ENCODE assay signal across 8 mouse cellular contexts in genomic region chr2:139677065-139677762, GRCm38 (mm10). TPM values are rescaled to one million over a fixed set of nuclear protein-coding genes. Genes with fewer than 3 reads are reported as not detected.
DNase-seq lines count a peak whose midpoint lies in the region; ATAC-seq lines count a peak whose summit lies in the region.

No protein-coding gene starts in this region.

- no peaks in the 10 kb centered on the region for H3K36me3 ChIP-seq in embryonic facial prominence, embryonic 11.5 days (replicated peaks; ENCODE audit: control insufficient read depth, insufficient read depth, low read depth, low read length)
- no peaks in the 10 kb centered on the region for H3K36me3 ChIP-seq in intestine, embryonic 16.5 days (ENCODE audit: control insufficient read depth, insufficient read depth, low read length)

- no peaks in the 10 kb centered on the region for H3K4me1 ChIP-seq in embryonic facial prominence, embryonic 11.5 days (ENCODE audit: control insufficient read depth, insufficient read depth, low read length)
- H3K4me1 ChIP-seq in intestine, embryonic 16.5 days (ENCODE audit: control insufficient read depth, insufficient read depth, low read length), result peaks cover 4% of the 10 kb centered on the region; the same call in 1 of the 2 replicates

- peak overlapping the region; percentile 85 for H3K4me3 ChIP-seq in embryonic facial prominence, embryonic 11.5 days (ENCODE audit: low read depth, low read length)
- peak overlapping the region; percentile 94 for H3K4me3 ChIP-seq in intestine, embryonic 16.5 days (ENCODE audit: low read length)

- no peaks in the 10 kb centered on the region for H3K27me3 ChIP-seq in embryonic facial prominence, embryonic 11.5 days (ENCODE audit: control insufficient read depth, insufficient read depth, low read length)
- peaks cover 14% of the 10 kb centered on the region for H3K27me3 ChIP-seq in intestine, embryonic 16.5 days (replicated peaks; ENCODE audit: control insufficient read depth, insufficient read depth, low read length)

- H3K9ac ChIP-seq in embryonic facial prominence, embryonic 11.5 days (replicated peaks; ENCODE audit: low read length), result peak overlapping the region; percentile 84
- peak overlapping the region; percentile 78 for H3K9ac ChIP-seq in intestine, embryonic 16.5 days (ENCODE audit: low read depth, low read length)

- peak overlapping the region; percentile 99 for H3K4me2 ChIP-seq in embryonic facial prominence, embryonic 11.5 days (ENCODE audit: low read depth, low read length)
- H3K4me2 ChIP-seq in intestine, embryonic 16.5 days (ENCODE audit: low read depth, low read length), result peak overlapping the region; percentile 99

- peak; percentile 34 to 45 for DNase-seq in adrenal gland, postnatal 4 days (ENCODE audit: low spot score in 2 of 2)
- peak; percentile 62 for DNase-seq in embryonic facial prominence, embryonic 11.5 days (ENCODE audit: low spot score)
- peak; percentile 54 to 81 for DNase-seq in left cerebral cortex, postnatal 10 days (ENCODE audit: extremely low spot score in 1 of 2, low spot score in 2 of 2)
- DNase-seq in right cerebral cortex, postnatal 36 days (ENCODE audit: low spot score in 2 of 2), result peak; percentile 80 to 84
- no peak for DNase-seq in T-cell, adult 2 months (ENCODE audit: low spot score)

- ATAC-seq in embryonic facial prominence, embryonic 11.5 days (replicated peaks; ENCODE audit: insufficient number of reproducible peaks, low FRiP score, low TSS enrichment, low read depth), result peak; percentile 55
- ATAC-seq in granulocyte monocyte progenitor cell, adult 5-6 weeks (replicated peaks; ENCODE audit: poor library complexity, severe bottlenecking), result peak; percentile 37
- peak; percentile 71 for ATAC-seq in intestine, embryonic 16.5 days
- ATAC-seq in megakaryocyte progenitor cell, adult 5-6 weeks (replicated peaks; ENCODE audit: poor library complexity), result peak; percentile 44

- H3K9me3 ChIP-seq in embryonic facial prominence, embryonic 11.5 days (replicated peaks; ENCODE audit: control insufficient read depth, low read length), result no peaks in the 10 kb centered on the region
- no peaks in the 10 kb centered on the region for H3K9me3 ChIP-seq in intestine, embryonic 16.5 days (ENCODE audit: control insufficient read depth, low read length)

- H3K27ac ChIP-seq in embryonic facial prominence, embryonic 11.5 days (replicated peaks; ENCODE audit: low read depth, low read length), result no peak overlapping the region
- H3K27ac ChIP-seq in intestine, embryonic 16.5 days (ENCODE audit: low read length), result no peak overlapping the region

- intact Hi-C loops in left cerebral cortex, postnatal 10 days (cut with DNase I), result loop anchor here (5.0 to 10.0 kb wide), 2 partner anchors 85 to 348 kb away; no protein-coding TSS in a partner anchor

- under 1% methylated on average over 52 of the region's 52 CpGs for WGBS in embryonic facial prominence, embryonic 11.5 days
- WGBS in intestine, embryonic 16.5 days, result under 1% methylated on average over 52 of the region's 52 CpGs

RNA-seq across cellular contexts. Expression of gene Ism1, which starts 0.8 kb away (rescaled TPM):
- 10 to 100 TPM; 28.5 to 38.9 TPM for total RNA-seq in adrenal gland, postnatal 4 days (2021)
- polyA plus RNA-seq in embryonic facial prominence, embryonic 11.5 days (2014; fragmentation: Nextera tagmentation; extraction: Ambion mirVana), result 1.8 and 1.9 TPM in 2 replicates
- total RNA-seq in granulocyte monocyte progenitor cell, adult 5-6 weeks (2014; fragmentation: Nextera tagmentation), result not detected in 2 replicates
- not detected in 2 replicates for total RNA-seq in granulocyte monocyte progenitor cell, adult 5-6 weeks (2017)
- 0.39 and 0.42 TPM in 2 replicates for polyA plus RNA-seq in intestine, embryonic 16.5 days (2015; fragmentation: Nextera tagmentation; extraction: Ambion mirVana)
- total RNA-seq in left cerebral cortex, postnatal 10 days (2021), result 1 to 10 TPM; 4.4 to 6.2 TPM
- total RNA-seq in megakaryocyte progenitor cell, adult 5-6 weeks (2015), result not detected in 2 replicates
- not detected in 2 replicates for total RNA-seq in megakaryocyte progenitor cell, adult 5-6 weeks (2017)

Comparison
In these comparisons a context has a peak if more than half of its experiments do, and no peak if none do; other contexts are left out.
1. RNA of gene Ism1, which starts 0.8 kb away (total RNA-seq): 28.5 to 38.9 TPM in adrenal gland, postnatal 4 days and 4.4 to 6.2 TPM in left cerebral cortex, postnatal 10 days; not detected in granulocyte monocyte progenitor cell, adult 5-6 weeks and not detected in megakaryocyte progenitor cell, adult 5-6 weeks; every median in the first group is over 4 times any median in the second.
2. Peak in every context shown above with its lines, with median percentiles within 50 percentile points of each other: ATAC-seq.